Mouse (Mus musculus): ENCODE measurements around the gene Tll2.

- TF ChIP-seq POLR2A (IDR thresholded peaks at IDR 0.05; ENCODE audit: low read depth, low read length) = no peak
- TF ChIP-seq CTCF (IDR thresholded peaks at IDR 0.05; ENCODE audit: extremely low read depth, insufficient read length, insufficient replicate concordance, low read depth, low read length) = no peak
Observed at GRCm38 (mm10) chr19:41165914-41166235, 40.8 kb downstream of the Tll2 start.

All from small intestine, adult 2 months (tissue).